Mouse (Mus musculus): ENCODE measurements around the gene Gapdh.

DNA sequence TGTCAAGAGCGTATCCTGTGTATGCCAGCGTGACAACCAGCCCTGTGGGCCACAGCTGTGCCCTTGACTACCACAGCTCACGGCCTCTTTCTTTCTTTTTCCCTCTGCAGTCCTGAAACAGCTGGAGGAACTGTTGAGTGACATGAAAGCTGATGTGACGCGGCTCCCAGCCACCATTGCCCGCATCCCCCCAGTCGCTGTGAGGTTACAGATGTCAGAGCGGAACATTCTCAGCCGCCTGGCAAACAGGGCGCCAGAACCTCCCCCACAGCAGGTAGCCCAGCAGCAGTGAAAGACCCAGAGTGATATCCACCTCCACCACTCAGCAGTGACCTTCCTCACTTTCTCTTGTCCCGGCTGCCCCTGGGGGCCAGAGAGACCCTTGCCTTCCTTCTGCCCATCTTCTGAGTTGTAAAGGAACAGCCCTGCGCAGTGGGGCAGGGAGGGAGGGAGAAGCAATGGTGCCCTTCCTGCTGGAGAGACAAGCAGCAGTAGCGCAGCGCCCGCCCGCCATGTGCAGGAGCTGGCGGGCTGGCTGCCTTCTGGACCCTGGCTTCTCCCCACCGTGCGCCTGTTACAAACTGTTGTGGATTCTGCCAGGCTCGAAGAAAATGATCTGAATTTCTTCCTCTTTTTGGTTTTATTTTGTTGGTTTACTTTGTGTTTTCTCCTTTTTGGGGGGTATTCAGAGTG, 36.4 kb downstream of the Gapdh start:
- no peak for TF ChIP-seq CTCF (IDR thresholded peaks at IDR 0.05; ENCODE audit: low read depth, low read length)
- no peak for TF ChIP-seq POLR2A (IDR thresholded peaks at IDR 0.05; ENCODE audit: borderline replicate concordance, low read depth, low read length)
